Mouse (Mus musculus): Measurements from ENCODE around the gene Kctd3. TPM values are rescaled to one million over a fixed set of nuclear protein-coding genes. Genes with fewer than 3 reads are reported as not detected.
A peak's percentile ranks its signal among the peaks of the same experiment; 100 is the strongest.

Kctd3 gene
- polyA plus RNA-seq, 1 experiment, result 19.8 TPM

- no peaks in the 10 kb centered on the region for H3K36me3 ChIP-seq (ENCODE audit: control insufficient read depth, insufficient read depth, low read length)
- H3K27me3 ChIP-seq (replicated peaks; ENCODE audit: control insufficient read depth, insufficient read depth, low read length), result no peaks in the 10 kb centered on the region
- H3K4me1 ChIP-seq (ENCODE audit: control insufficient read depth, insufficient read depth, low read length), result no peaks in the 10 kb centered on the region
- H3K27ac ChIP-seq (ENCODE audit: insufficient read depth, low read depth, low read length), result no peak overlapping the region
- H3K4me3 ChIP-seq (ENCODE audit: insufficient read depth, low read depth, low read length), result no peak overlapping the region
- no peak for DNase-seq
- WGBS, result 69% methylated on average over 9 of the region's 9 CpGs
- TF ChIP-seq POLR2A (IDR thresholded peaks at IDR 0.05; ENCODE audit: low read depth, low read length) (no peak), CTCF (conservative IDR thresholded peaks at IDR 0.05; ENCODE audit: insufficient read depth, insufficient read length, low read depth, low read length) (no peak)
Observed at GRCm38 (mm10) chr1:188948276-188948675, 59.4 kb downstream of the Kctd3 start.

- H3K27me3 ChIP-seq (replicated peaks; ENCODE audit: control insufficient read depth, insufficient read depth, low read length), result no peaks in the 10 kb centered on the region
- peak; percentile 4 for DNase-seq
- no peak overlapping the region for H3K27ac ChIP-seq (ENCODE audit: insufficient read depth, low read depth, low read length)
- TF ChIP-seq CTCF (conservative IDR thresholded peaks at IDR 0.05; ENCODE audit: insufficient read depth, insufficient read length, low read depth, low read length), result peak; percentile 46
- no peak for TF ChIP-seq POLR2A (IDR thresholded peaks at IDR 0.05; ENCODE audit: low read depth, low read length)
- H3K36me3 ChIP-seq (ENCODE audit: control insufficient read depth, insufficient read depth, low read length), result no peaks in the 10 kb centered on the region
- 73% methylated on average over 5 of the region's 5 CpGs for WGBS
- no peak overlapping the region for H3K4me3 ChIP-seq (ENCODE audit: insufficient read depth, low read depth, low read length)
- H3K4me1 ChIP-seq (ENCODE audit: control insufficient read depth, insufficient read depth, low read length), result no peaks in the 10 kb centered on the region
Observed at GRCm38 (mm10) chr1:188947794-188948193, 59.8 kb downstream of the Kctd3 start.

GRCm38 (mm10) chr1:188946849-188947248, 60.8 kb downstream of the Kctd3 start:
- no peaks in the 10 kb centered on the region for H3K36me3 ChIP-seq (ENCODE audit: control insufficient read depth, insufficient read depth, low read length)
- no peak overlapping the region for H3K27ac ChIP-seq (ENCODE audit: insufficient read depth, low read depth, low read length)
- no peak overlapping the region for H3K4me3 ChIP-seq (ENCODE audit: insufficient read depth, low read depth, low read length)
- no peak for DNase-seq
- no peaks in the 10 kb centered on the region for H3K4me1 ChIP-seq (ENCODE audit: control insufficient read depth, insufficient read depth, low read length)
- WGBS, result 75% methylated on average over 11 of the region's 11 CpGs
- TF ChIP-seq POLR2A (IDR thresholded peaks at IDR 0.05; ENCODE audit: low read depth, low read length) (no peak), CTCF (conservative IDR thresholded peaks at IDR 0.05; ENCODE audit: insufficient read depth, insufficient read length, low read depth, low read length) (no peak)
- H3K27me3 ChIP-seq (replicated peaks; ENCODE audit: control insufficient read depth, insufficient read depth, low read length), result no peaks in the 10 kb centered on the region

- Histone ChIP-seq H3K27ac (ENCODE audit: insufficient read depth, low read depth, low read length) (no peak overlapping the region), H3K4me3 (ENCODE audit: insufficient read depth, low read depth, low read length) (no peak overlapping the region), H3K4me1 (ENCODE audit: control insufficient read depth, insufficient read depth, low read length) (no peaks in the 10 kb centered on the region), H3K36me3 (ENCODE audit: control insufficient read depth, insufficient read depth, low read length) (no peaks in the 10 kb centered on the region), H3K27me3 (replicated peaks; ENCODE audit: control insufficient read depth, insufficient read depth, low read length) (no peaks in the 10 kb centered on the region)
- WGBS, result 35% methylated on average over 8 of the region's 8 CpGs
- no peak for TF ChIP-seq POLR2A (IDR thresholded peaks at IDR 0.05; ENCODE audit: low read depth, low read length)
- no peak for TF ChIP-seq CTCF (conservative IDR thresholded peaks at IDR 0.05; ENCODE audit: insufficient read depth, insufficient read length, low read depth, low read length)
- no peak for DNase-seq
Observed at GRCm38 (mm10) chr1:188945326-188945725, 62.3 kb downstream of the Kctd3 start.

- no peak overlapping the region for H3K27ac ChIP-seq (ENCODE audit: insufficient read depth, low read depth, low read length)
- no peaks in the 10 kb centered on the region for H3K4me1 ChIP-seq (ENCODE audit: control insufficient read depth, insufficient read depth, low read length)
- no peak for TF ChIP-seq CTCF (conservative IDR thresholded peaks at IDR 0.05; ENCODE audit: insufficient read depth, insufficient read length, low read depth, low read length)
- no peak for TF ChIP-seq POLR2A (IDR thresholded peaks at IDR 0.05; ENCODE audit: low read depth, low read length)
- no peaks in the 10 kb centered on the region for H3K27me3 ChIP-seq (replicated peaks; ENCODE audit: control insufficient read depth, insufficient read depth, low read length)
- WGBS, result 40% methylated on average over 14 of the region's 14 CpGs
- H3K4me3 ChIP-seq (ENCODE audit: insufficient read depth, low read depth, low read length), result no peak overlapping the region
- DNase-seq, result no peak
- no peaks in the 10 kb centered on the region for H3K36me3 ChIP-seq (ENCODE audit: control insufficient read depth, insufficient read depth, low read length)
Observed at GRCm38 (mm10) chr1:188937246-188937780, 70.3 kb downstream of the Kctd3 start.

Data from kidney, adult 2 months (tissue).